Comparison of ENCODE assay signal across 11 mouse cellular contexts in the genomic region with DNA sequence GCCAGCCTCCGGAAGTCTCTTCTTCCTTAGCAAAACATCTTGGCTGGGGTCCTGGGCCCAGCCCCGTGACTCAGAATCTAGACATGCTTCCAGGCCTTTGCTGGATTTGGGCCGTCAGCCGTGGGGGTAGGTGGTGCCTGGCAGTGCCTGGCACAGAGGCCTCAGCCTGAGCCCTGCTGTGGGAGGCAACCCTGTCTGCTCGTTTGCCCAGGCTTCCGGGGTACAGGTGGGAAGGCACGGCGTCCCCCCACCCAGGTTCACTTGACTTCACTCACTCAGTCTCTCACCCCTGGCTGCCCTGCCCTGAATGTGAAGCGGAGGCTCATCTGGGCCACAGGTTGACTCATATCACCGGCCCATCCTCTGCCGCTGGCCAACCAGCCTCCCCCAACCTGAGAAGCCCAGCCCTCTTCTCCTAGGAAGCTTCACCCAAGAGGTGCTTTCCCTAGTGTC.
DNase-seq lines count a peak whose midpoint lies in the region; ATAC-seq and TF ChIP-seq lines count a peak whose summit lies in the region.
"Had no signal": no experiment of that assay in that cellular context is flagged by ENCODE, and none has a peak within 500 bp of the region (broad histone marks: within the 10 kb centered on the region; RNA-seq: fewer than 3 reads in every experiment).

No protein-coding gene starts in this region.

- H3K9ac ChIP-seq in embryonic facial prominence, embryonic 12.5 days, result 0 out of 2 replicates have a peak overlapping the region, but pooled peaks have one; percentile 4
- H3K9ac ChIP-seq in forebrain, postnatal 0 days, result no peak overlapping the region
- H3K9ac ChIP-seq: midbrain, embryonic 12.5 days had no signal

- H3K4me1 ChIP-seq in embryonic facial prominence, embryonic 12.5 days, result no peaks in the 10 kb centered on the region
- no peaks in the 10 kb centered on the region for H3K4me1 ChIP-seq in forebrain, postnatal 0 days (ENCODE audit: insufficient read depth)
- H3K4me1 ChIP-seq: midbrain, embryonic 12.5 days had no signal

- no peaks in the 10 kb centered on the region for H3K27me3 ChIP-seq in embryonic facial prominence, embryonic 12.5 days
- H3K27me3 ChIP-seq in forebrain, postnatal 0 days (ENCODE audit: insufficient read depth, low read length), result no peaks in the 10 kb centered on the region
- H3K27me3 ChIP-seq: midbrain, embryonic 12.5 days had no signal

- peak; percentile 35 to 45 for DNase-seq in left cerebral cortex, adult 2 months (ENCODE audit: extremely low spot score in 1 of 2, low spot score in 2 of 2)
- DNase-seq in left cerebral cortex, postnatal 4 days, result no peak
- peak; percentile 95 for DNase-seq in NIH3T3 (ENCODE audit: low read depth)
- peak; percentile 59 for DNase-seq in lung, postnatal 10 days
- DNase-seq in forebrain, postnatal 0 days, result no peak
- DNase-seq in neural tube, embryonic 10.5 days (ENCODE audit: extremely low spot score, low spot score), result no peak
- DNase-seq: cerebellum, adult 11 months had no signal

- 87% methylated on average over 11 of the region's 11 CpGs for WGBS in embryonic facial prominence, embryonic 12.5 days
- 75% methylated on average over 11 of the region's 11 CpGs for WGBS in forebrain, postnatal 0 days

- no peak overlapping the region for H3K27ac ChIP-seq in left cerebral cortex, adult 2 months
- no peak overlapping the region for H3K27ac ChIP-seq in embryonic facial prominence, embryonic 12.5 days
- H3K27ac ChIP-seq in forebrain, postnatal 0 days (ENCODE audit: low read depth, low read length), result no peak overlapping the region
- H3K27ac ChIP-seq: hindbrain, embryonic 10.5 days; midbrain, embryonic 12.5 days had no signal

- TF ChIP-seq CTCF in left cerebral cortex, adult 2 months (IDR thresholded peaks at IDR 0.05), result no peak
- no peak for TF ChIP-seq CTCF in forebrain, postnatal 0 days (IDR thresholded peaks at IDR 0.05; ENCODE audit: low read depth)

- no peak overlapping the region for H3K4me2 ChIP-seq in embryonic facial prominence, embryonic 12.5 days (replicated peaks)
- H3K4me2 ChIP-seq in forebrain, postnatal 0 days (ENCODE audit: low read depth), result no peak overlapping the region
- H3K4me2 ChIP-seq: midbrain, embryonic 12.5 days had no signal

- intact Hi-C loops in left cerebral cortex, adult 2 months (cut with DNase I), result no loop called here
- intact Hi-C loops in left cerebral cortex, postnatal 4 days (cut with DNase I), result no loop called here

- H3K9me3 ChIP-seq in embryonic facial prominence, embryonic 12.5 days, result no peaks in the 10 kb centered on the region
- no peaks in the 10 kb centered on the region for H3K9me3 ChIP-seq in forebrain, postnatal 0 days (ENCODE audit: low read length)
- H3K9me3 ChIP-seq: hindbrain, embryonic 10.5 days; midbrain, embryonic 12.5 days had no signal

- H3K36me3 ChIP-seq in embryonic facial prominence, embryonic 12.5 days, result no peaks in the 10 kb centered on the region
- no peaks in the 10 kb centered on the region for H3K36me3 ChIP-seq in forebrain, postnatal 0 days (ENCODE audit: insufficient read depth)
- H3K36me3 ChIP-seq: hindbrain, embryonic 10.5 days; midbrain, embryonic 12.5 days had no signal

- no peak for ATAC-seq in embryonic facial prominence, embryonic 12.5 days (ENCODE audit: insufficient number of reproducible peaks, insufficient read depth, low FRiP score, low TSS enrichment)
- ATAC-seq in granulocyte monocyte progenitor cell, adult 5-6 weeks (replicated peaks; ENCODE audit: poor library complexity, severe bottlenecking), result no peak
- ATAC-seq in forebrain, postnatal 0 days, result no peak

- no peak overlapping the region for H3K4me3 ChIP-seq in left cerebral cortex, adult 2 months
- H3K4me3 ChIP-seq in embryonic facial prominence, embryonic 12.5 days, result no peak overlapping the region
- H3K4me3 ChIP-seq in forebrain, postnatal 0 days (ENCODE audit: low read depth, low read length), result no peak overlapping the region
- H3K4me3 ChIP-seq: hindbrain, embryonic 10.5 days; midbrain, embryonic 12.5 days had no signal

Comparison
In these comparisons a context has a peak if more than half of its experiments do, and no peak if none do; other contexts are left out.
1. DNase-seq: peak in left cerebral cortex, adult 2 months (2 of 2), NIH3T3 (single experiment) and lung, postnatal 10 days (single experiment); none in left cerebral cortex, postnatal 4 days (single experiment), forebrain, postnatal 0 days (single experiment) and neural tube, embryonic 10.5 days (single experiment).